Mouse (Mus musculus) limb, embryonic 13.5 days (tissue): ENCODE data around the gene Spaca7. TPM values are rescaled to one million over a fixed set of nuclear protein-coding genes. Genes with fewer than 3 reads are reported as not detected.
"Not testable (repeated sequence)": the region's sequence is repeated elsewhere in the genome, so short reads cannot be mapped to it uniquely, and the experiment has no call there.

Experiments used
- ATAC-seq: fragments of 200-750 bp; cut with Nextera tagmentation; 2 replicates; pipeline ENCODE4 v1.8.0; 2017; ENCODE audit warnings: low read depth, moderate number of reproducible peaks, moderate TSS enrichment; ENCODE audit not compliant: low FRiP score
- H3K27ac ChIP-seq: fragments of 300-500 bp; sonication (generic); 2 replicates; pipeline ENCODE4 v1.5.1; 2015; ENCODE audit warnings: inconsistent platforms, mild to moderate bottlenecking, moderate library complexity
- H3K27me3 ChIP-seq: fragments of 300-500 bp; sonication (generic); 2 replicates; pipeline ENCODE4 v1.6.1; 2015; ENCODE audit warnings: mild to moderate bottlenecking, inconsistent platforms
- H3K36me3 ChIP-seq: fragments of 300-500 bp; sonication (generic); 2 replicates; pipeline ENCODE4 v1.6.1; 2015; ENCODE audit warnings: inconsistent platforms, mild to moderate bottlenecking, moderate library complexity
- H3K4me1 ChIP-seq: fragments of 300-500 bp; sonication (generic); 2 replicates; pipeline ENCODE4 v1.6.1; 2015; ENCODE audit warnings: inconsistent platforms
- H3K4me2 ChIP-seq: fragments of 300-500 bp; sonication (generic); replicated peaks from 2 replicates; pipeline ENCODE4 v1.6.1; 2015; ENCODE audit warnings: inconsistent platforms, mild to moderate bottlenecking, moderate library complexity
- H3K4me3 ChIP-seq: fragments of 300-500 bp; sonication (generic); 2 replicates; pipeline ENCODE4 v1.5.1; 2015; ENCODE audit warnings: moderate library complexity, mild to moderate bottlenecking, inconsistent platforms
- H3K9ac ChIP-seq: fragments of 300-500 bp; sonication (generic); 2 replicates; pipeline ENCODE4 v1.6.1; 2015; ENCODE audit warnings: mild to moderate bottlenecking, inconsistent platforms
- H3K9me3 ChIP-seq: fragments of 300-500 bp; sonication (generic); 2 replicates; pipeline ENCODE4 v1.6.1; 2016; ENCODE audit warnings: inconsistent platforms
- WGBS: fragments of 180-500 bp; shearing (Covaris S2); methylation state at CpG from one replicate; pipeline ENCODE4 v1.1.7; 2015; 5-methylcytosine and 5-hydroxymethylcytosine counted together
- polyA plus RNA-seq: library from polyadenylated mRNA; unstranded; fragments of >200 nt; fragmentation: Nextera tagmentation; extraction: Ambion mirVana; gene quantifications from 2 replicates; pipeline ENCODE4 v1.2.1, GENCODE M21; 2015

Gene Spaca7
- polyA plus RNA-seq, 1 experiment from 2014 or later: not detected

- no peak overlapping the region for H3K4me2 ChIP-seq
- H3K4me1 ChIP-seq: 0 out of 2 replicates have a peak, but pooled peaks cover 7% of the 10 kb centered on the region
- no peaks in the 10 kb centered on the region for H3K9me3 ChIP-seq
- H3K27me3 ChIP-seq: peaks cover 88% of the 10 kb centered on the region
- no peak for ATAC-seq
- H3K9ac ChIP-seq: no peak overlapping the region
- H3K36me3 ChIP-seq: no peaks in the 10 kb centered on the region
- H3K27ac ChIP-seq: no peak overlapping the region
- no peak overlapping the region for H3K4me3 ChIP-seq
- WGBS: 57% methylated on average over 3 of the region's 3 CpGs
Measured at GRCm38 (mm10) chr8:12558786-12559185, 14.0 kb upstream of the Spaca7 start.

- 0 out of 2 replicates have a peak, but pooled peaks cover 2% of the 10 kb centered on the region for H3K4me1 ChIP-seq
- H3K36me3 ChIP-seq: no peaks in the 10 kb centered on the region
- H3K27ac ChIP-seq: no peak overlapping the region
- H3K9ac ChIP-seq: no peak overlapping the region
- H3K27me3 ChIP-seq: peaks cover 84% of the 10 kb centered on the region
- H3K4me3 ChIP-seq: no peak overlapping the region
- no peaks in the 10 kb centered on the region for H3K9me3 ChIP-seq
- 15% methylated on average over 11 of the region's 11 CpGs for WGBS
- H3K4me2 ChIP-seq: no peak overlapping the region
- no peak for ATAC-seq
Measured at GRCm38 (mm10) chr8:12561403-12561960, 11.3 kb upstream of the Spaca7 start.

GRCm38 (mm10) chr8:12564307-12564706, 8.5 kb upstream of the Spaca7 start:
- H3K4me3 ChIP-seq: no peak overlapping the region
- no peaks in the 10 kb centered on the region for H3K4me1 ChIP-seq
- H3K9ac ChIP-seq: no peak overlapping the region
- peaks cover 58% of the 10 kb centered on the region for H3K27me3 ChIP-seq
- no peaks in the 10 kb centered on the region for H3K9me3 ChIP-seq
- no peak overlapping the region for H3K4me2 ChIP-seq
- H3K27ac ChIP-seq: no peak overlapping the region
- no peaks in the 10 kb centered on the region for H3K36me3 ChIP-seq
- 7% methylated on average over 4 of the region's 4 CpGs for WGBS
- no peak for ATAC-seq

GRCm38 (mm10) chr8:12565488-12565887, 7.3 kb upstream of the Spaca7 start:
- peaks cover 50% of the 10 kb centered on the region for H3K27me3 ChIP-seq
- H3K27ac ChIP-seq: no peak overlapping the region
- WGBS: 53% methylated on average over 10 of the region's 10 CpGs
- H3K4me1 ChIP-seq: no peaks in the 10 kb centered on the region
- H3K36me3 ChIP-seq: no peaks in the 10 kb centered on the region
- no peak overlapping the region for H3K4me3 ChIP-seq
- H3K9ac ChIP-seq: no peak overlapping the region
- no peak for ATAC-seq
- no peaks in the 10 kb centered on the region for H3K9me3 ChIP-seq
- H3K4me2 ChIP-seq: no peak overlapping the region

- no peak overlapping the region for H3K27ac ChIP-seq
- 43% methylated on average over 7 of the region's 7 CpGs for WGBS
- no peak overlapping the region for H3K4me2 ChIP-seq
- no peak overlapping the region for H3K4me3 ChIP-seq
- no peaks in the 10 kb centered on the region for H3K36me3 ChIP-seq
- H3K9me3 ChIP-seq: no peaks in the 10 kb centered on the region
- H3K9ac ChIP-seq: no peak overlapping the region
- ATAC-seq: no peak
- H3K4me1 ChIP-seq: no peaks in the 10 kb centered on the region
- peaks cover 42% of the 10 kb centered on the region for H3K27me3 ChIP-seq
Measured at GRCm38 (mm10) chr8:12566509-12566908, 6.3 kb upstream of the Spaca7 start.

- WGBS: 64% methylated on average over 5 of the region's 5 CpGs
- H3K27me3 ChIP-seq: peaks cover 25% of the 10 kb centered on the region
- H3K4me2 ChIP-seq: no peak overlapping the region
- H3K27ac ChIP-seq: no peak overlapping the region
- no peaks in the 10 kb centered on the region for H3K9me3 ChIP-seq
- no peaks in the 10 kb centered on the region for H3K36me3 ChIP-seq
- H3K4me1 ChIP-seq: peaks cover 7% of the 10 kb centered on the region
- H3K9ac ChIP-seq: no peak overlapping the region
- H3K4me3 ChIP-seq: no peak overlapping the region
- no peak for ATAC-seq
Measured at GRCm38 (mm10) chr8:12576003-12576402, 3.2 kb downstream of the Spaca7 start.

- WGBS: 85% methylated on average over 6 of the region's 6 CpGs
- Histone ChIP-seq H3K4me1 (peaks cover 7% of the 10 kb centered on the region), H3K4me3 (no peak overlapping the region), H3K27ac (no peak overlapping the region), H3K9me3 (no peaks in the 10 kb centered on the region), H3K9ac (no peak overlapping the region), H3K4me2 (no peak overlapping the region), H3K36me3 (no peaks in the 10 kb centered on the region), H3K27me3 (peaks cover 25% of the 10 kb centered on the region)
- ATAC-seq: no peak
Measured at GRCm38 (mm10) chr8:12576739-12577138, 3.9 kb downstream of the Spaca7 start.

- not testable (repeated sequence) for ATAC-seq, H3K9ac ChIP-seq
- WGBS: 86% methylated on average over 19 of the region's 19 CpGs
Measured at GRCm38 (mm10) chr8:12579339-12579999, 6.6 kb downstream of the Spaca7 start.

GRCm38 (mm10) chr8:12583785-12584184, 11.0 kb downstream of the Spaca7 start:
- WGBS: 92% methylated on average over 5 of the region's 5 CpGs
- ATAC-seq: no peak

More at GRCm38 (mm10) chr8:12579339-12579999, 6.6 kb downstream of the Spaca7 start:
- not testable (repeated sequence) for H3K27me3 ChIP-seq, H3K4me2 ChIP-seq, H3K9me3 ChIP-seq, H3K36me3 ChIP-seq, H3K27ac ChIP-seq, H3K4me3 ChIP-seq, H3K4me1 ChIP-seq

GRCm38 (mm10) chr8:12607223-12607622, 34.4 kb downstream of the Spaca7 start:
- Histone ChIP-seq H3K27ac (no peak overlapping the region), H3K4me3 (no peak overlapping the region), H3K27me3 (0 out of 2 replicates have a peak, but pooled peaks cover 5% of the 10 kb centered on the region), H3K9me3 (no peaks in the 10 kb centered on the region), H3K9ac (no peak overlapping the region), H3K4me1 (no peaks in the 10 kb centered on the region), H3K4me2 (no peak overlapping the region), H3K36me3 (no peaks in the 10 kb centered on the region; the same call in 1 of the 2 replicates)
- 22% methylated on average over 6 of the region's 6 CpGs for WGBS
- ATAC-seq: 0 out of 2 replicates have a peak, but pooled peaks have one; percentile 40

More at GRCm38 (mm10) chr8:12583785-12584184, 11.0 kb downstream of the Spaca7 start:
- Histone ChIP-seq H3K27me3 (no peaks in the 10 kb centered on the region), H3K4me2 (no peak overlapping the region), H3K27ac (no peak overlapping the region), H3K9ac (no peak overlapping the region), H3K4me3 (no peak overlapping the region), H3K4me1 (no peaks in the 10 kb centered on the region), H3K36me3 (no peaks in the 10 kb centered on the region), H3K9me3 (no peaks in the 10 kb centered on the region)

- H3K36me3 ChIP-seq: peaks cover 6% of the 10 kb centered on the region
- H3K4me3 ChIP-seq: no peak overlapping the region
- ATAC-seq: no peak
- no peaks in the 10 kb centered on the region for H3K9me3 ChIP-seq
- H3K9ac ChIP-seq: no peak overlapping the region
- no peak overlapping the region for H3K4me2 ChIP-seq
- 77% methylated on average over 10 of the region's 10 CpGs for WGBS
- H3K4me1 ChIP-seq: no peaks in the 10 kb centered on the region
- 0 out of 2 replicates have a peak, but pooled peaks cover 5% of the 10 kb centered on the region for H3K27me3 ChIP-seq
- H3K27ac ChIP-seq: no peak overlapping the region
Measured at GRCm38 (mm10) chr8:12608810-12609209, 36.0 kb downstream of the Spaca7 start.

- Histone ChIP-seq H3K4me3 (no peak overlapping the region), H3K36me3 (peaks cover 15% of the 10 kb centered on the region), H3K27me3 (no peaks in the 10 kb centered on the region), H3K9me3 (no peaks in the 10 kb centered on the region), H3K9ac (no peak overlapping the region), H3K4me1 (no peaks in the 10 kb centered on the region), H3K4me2 (no peak overlapping the region), H3K27ac (no peak overlapping the region)
- 71% methylated on average over 12 of the region's 12 CpGs for whole genome bisulfite sequencing
- no peak for ATAC-seq
Measured at GRCm38 (mm10) chr8:12609752-12610449, 37.1 kb downstream of the Spaca7 start.
